Mouse (Mus musculus): ENCODE measurements around the gene Lrrc46.

Lrrc46 gene

DNA sequence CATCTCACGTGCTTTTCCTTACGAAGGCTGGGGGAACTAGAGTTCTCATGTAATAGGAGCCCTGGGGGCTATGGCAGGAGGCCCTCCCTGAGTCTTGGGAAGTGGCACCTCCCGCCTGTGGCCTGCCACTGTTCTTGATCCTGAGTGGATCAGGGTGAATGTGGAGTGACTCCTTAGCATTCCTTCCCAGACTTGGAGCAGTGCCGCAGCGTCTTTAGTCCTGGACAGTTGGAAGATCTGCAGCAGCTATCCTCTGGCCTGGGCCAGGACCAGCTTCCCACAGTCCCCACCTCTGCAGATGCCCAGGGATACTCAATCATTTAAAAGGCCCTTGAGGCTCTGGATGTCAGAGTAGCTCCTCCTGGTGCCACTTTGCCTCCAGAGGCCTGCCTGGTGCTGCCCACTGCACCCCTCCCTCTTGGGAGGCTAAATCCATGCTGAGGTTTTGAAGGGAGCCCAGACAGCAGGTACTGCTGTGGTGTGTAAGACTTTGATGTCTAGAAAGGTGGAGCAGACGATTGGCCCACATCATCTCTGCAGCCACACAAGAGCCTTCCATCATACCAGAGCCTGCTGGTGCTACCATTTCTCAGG, 8.4 kb upstream of the Lrrc46 start:
- no peak for DNase-seq (ENCODE audit: low spot score in 2 of 2)

DNA sequence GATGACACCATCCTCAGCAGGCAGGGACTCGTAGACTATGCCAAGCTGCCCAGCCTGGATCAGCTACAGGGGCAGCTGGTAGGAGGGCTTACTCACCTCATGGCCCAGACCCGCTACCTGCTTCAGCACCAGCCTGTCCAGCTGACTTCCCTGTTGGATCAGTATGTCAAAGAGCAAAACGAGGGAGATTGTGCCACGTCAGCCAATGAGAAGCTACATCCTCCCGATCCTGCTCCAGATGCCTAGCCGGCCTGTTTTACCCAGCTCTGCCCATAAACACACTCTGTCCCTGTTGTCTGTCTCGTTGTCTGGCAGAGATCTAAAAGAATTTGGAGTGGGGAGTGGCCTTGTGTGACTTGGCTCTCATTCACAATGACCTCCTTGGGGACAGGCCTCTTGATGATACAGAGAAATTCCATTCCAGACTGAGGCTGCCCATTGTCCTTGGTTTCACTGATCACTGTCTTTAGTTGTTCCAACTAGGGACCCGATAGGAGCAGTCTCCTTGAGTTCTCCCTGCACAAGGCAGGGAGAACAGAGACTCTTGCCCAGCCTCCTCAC, 7.0 kb upstream of the Lrrc46 start:
- no peak for DNase-seq (ENCODE audit: low spot score in 2 of 2)

GRCm38 (mm10) chr11:97045861-97046260, 4.7 kb upstream of the Lrrc46 start:
- DNase-seq (ENCODE audit: low spot score in 2 of 2), result no peak

DNA sequence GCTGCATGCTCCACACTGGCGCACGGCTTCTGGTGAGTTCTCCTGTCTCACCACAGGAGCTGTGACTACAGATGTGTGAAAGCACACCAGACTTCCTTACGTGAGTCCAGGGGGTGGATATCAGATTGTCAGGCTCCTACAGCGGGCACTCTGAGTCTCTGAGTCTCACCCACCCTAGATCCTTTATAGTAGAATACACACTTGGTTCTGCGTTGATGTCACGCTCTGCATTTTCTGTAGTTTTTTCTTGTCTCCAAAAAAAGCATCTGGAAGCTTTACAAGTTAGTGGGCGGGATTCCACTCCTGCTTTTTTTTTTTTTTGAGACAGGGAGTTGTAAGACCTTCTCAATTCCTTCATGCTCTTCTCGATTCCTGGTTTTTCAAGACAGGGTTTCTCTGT, 3.7 kb upstream of the Lrrc46 start:
- no peak for DNase-seq (ENCODE audit: low spot score in 2 of 2)

GRCm38 (mm10) chr11:97040301-97041021, 746 bp downstream of the Lrrc46 start:
- no peak for DNase-seq (ENCODE audit: low spot score in 2 of 2)

GRCm38 (mm10) chr11:97038881-97039280, 2.3 kb downstream of the Lrrc46 start:
- no peak for DNase-seq (ENCODE audit: low spot score in 2 of 2)

GRCm38 (mm10) chr11:97036141-97036540, 5.1 kb downstream of the Lrrc46 start:
- no peak for DNase-seq (ENCODE audit: low spot score in 2 of 2)

- no peak for DNase-seq (ENCODE audit: low spot score in 2 of 2)
Observed at GRCm38 (mm10) chr11:97033781-97034180, 7.4 kb downstream of the Lrrc46 start.

DNA sequence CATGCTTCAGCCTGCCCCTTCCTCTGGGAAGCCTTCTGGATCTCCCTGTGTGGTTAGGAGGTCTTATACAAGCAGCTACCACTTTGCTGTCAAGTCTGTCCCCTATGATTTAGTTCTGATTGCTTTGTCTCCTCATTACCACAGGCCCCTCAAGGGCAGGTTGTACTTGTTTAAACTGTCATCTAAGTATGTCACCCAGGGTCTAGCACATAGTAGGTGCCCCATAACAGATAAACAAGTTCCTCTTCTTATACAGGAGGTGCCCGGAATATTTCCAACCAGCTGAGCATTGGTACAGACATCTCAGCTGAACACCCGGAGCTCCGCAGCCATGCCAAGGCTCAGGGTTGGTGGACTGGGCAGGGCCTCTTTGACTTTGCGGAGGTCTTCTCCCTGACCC, 8.7 kb downstream of the Lrrc46 start:
- DNase-seq (ENCODE audit: low spot score in 2 of 2), result no peak

DNA sequence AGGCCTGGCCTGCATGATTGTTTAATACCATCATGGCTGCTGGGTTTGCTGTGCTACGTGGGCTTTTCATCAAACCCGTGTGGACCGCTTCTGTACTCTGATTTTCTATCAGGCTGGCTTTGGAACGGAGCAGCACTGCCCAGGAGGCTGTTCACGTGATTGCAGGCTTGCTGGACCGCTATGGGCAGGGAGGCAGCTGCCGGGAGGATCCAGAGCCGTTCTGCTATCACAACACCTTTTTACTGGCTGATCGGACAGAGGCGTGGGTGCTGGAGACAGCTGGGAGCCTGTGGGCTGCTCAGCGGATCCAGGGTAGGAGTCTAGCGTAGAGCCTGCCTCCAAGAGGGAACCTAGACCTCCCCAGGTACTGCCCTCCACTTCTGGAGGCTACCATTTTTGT, 9.2 kb downstream of the Lrrc46 start:
- no peak for DNase-seq (ENCODE audit: low spot score in 2 of 2)

GRCm38 (mm10) chr11:97030426-97030825, 10.8 kb downstream of the Lrrc46 start:
- DNase-seq (ENCODE audit: low spot score in 2 of 2), result no peak

DNA sequence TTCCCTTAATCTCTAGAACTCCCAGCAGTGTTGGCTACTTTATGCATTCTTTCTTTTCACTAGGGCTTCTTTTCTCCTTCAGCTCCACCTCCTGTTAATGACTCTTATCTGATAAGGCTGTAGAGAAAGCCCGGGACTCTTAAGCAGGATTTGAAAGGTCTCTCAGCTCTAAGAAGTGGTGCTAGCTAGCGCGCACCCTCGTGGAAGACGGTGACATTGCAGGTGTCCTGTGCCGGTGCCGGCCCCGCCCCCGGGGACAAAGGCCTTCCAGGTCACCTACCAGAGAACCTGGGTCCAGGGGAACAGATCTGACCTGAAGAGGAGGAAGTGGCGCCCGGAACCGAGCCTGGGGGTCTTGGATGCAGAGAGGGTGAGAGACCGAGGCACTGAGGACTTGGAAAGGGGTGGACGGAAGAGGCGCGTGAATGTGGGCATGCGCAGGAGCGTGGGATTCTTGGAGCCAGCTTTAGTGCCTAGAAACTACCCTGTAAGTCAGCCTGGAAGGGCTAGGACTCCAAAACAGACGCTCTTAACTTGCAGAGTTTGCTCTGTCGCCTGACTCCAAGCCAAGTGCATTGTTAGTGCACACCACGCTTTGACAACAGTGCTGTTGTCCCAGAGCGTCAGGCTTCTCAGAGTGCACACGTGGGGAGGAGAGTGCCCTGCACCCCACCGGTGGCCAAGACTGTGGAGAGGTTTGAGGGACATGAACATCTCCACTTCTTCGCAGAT, 11.4 kb downstream of the Lrrc46 start, which contains the start of gene Scrn2:
TSS of gene Scrn2 (plus strand) at position 253 of the 732 bp plus-strand sequence.
- DNase-seq (ENCODE audit: low spot score in 2 of 2), result peak; percentile 80

GRCm38 (mm10) chr11:97025721-97026344, 15.4 kb downstream of the Lrrc46 start:
- DNase-seq (ENCODE audit: low spot score in 2 of 2), result peak; percentile 75 to 86

- DNase-seq (ENCODE audit: low spot score in 2 of 2), result peak; percentile 67 to 80
Observed at GRCm38 (mm10) chr11:97024977-97025376, 16.2 kb downstream of the Lrrc46 start.

DNA sequence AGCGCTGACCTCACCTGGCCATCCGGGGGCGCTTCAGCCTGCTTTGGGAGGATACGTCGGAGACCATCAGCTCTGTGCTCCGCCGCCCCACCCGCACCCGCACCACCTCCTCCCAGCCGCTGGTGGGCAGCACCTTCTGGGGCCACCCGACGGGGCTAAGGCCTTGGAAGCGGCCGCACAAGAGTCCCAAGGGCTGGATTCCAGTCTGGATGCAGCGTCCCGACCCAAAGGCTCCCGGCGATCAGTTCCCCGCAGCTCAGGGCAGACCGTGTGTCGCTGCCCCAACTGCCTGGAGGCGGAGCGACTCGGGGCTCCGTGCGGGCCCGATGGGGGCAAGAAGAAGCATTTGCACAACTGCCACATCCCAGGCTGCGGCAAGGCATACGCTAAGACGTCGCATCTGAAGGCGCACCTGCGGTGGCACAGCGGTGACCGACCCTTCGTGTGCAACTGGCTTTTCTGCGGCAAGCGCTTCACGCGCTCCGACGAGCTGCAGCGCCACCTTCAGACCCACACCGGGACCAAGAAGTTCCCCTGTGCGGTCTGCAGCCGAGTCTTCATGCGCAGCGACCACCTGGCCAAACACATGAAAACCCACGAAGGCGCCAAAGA, 19.2 kb downstream of the Lrrc46 start:
- DNase-seq (ENCODE audit: low spot score in 2 of 2), result peak; percentile 57 to 65

DNA sequence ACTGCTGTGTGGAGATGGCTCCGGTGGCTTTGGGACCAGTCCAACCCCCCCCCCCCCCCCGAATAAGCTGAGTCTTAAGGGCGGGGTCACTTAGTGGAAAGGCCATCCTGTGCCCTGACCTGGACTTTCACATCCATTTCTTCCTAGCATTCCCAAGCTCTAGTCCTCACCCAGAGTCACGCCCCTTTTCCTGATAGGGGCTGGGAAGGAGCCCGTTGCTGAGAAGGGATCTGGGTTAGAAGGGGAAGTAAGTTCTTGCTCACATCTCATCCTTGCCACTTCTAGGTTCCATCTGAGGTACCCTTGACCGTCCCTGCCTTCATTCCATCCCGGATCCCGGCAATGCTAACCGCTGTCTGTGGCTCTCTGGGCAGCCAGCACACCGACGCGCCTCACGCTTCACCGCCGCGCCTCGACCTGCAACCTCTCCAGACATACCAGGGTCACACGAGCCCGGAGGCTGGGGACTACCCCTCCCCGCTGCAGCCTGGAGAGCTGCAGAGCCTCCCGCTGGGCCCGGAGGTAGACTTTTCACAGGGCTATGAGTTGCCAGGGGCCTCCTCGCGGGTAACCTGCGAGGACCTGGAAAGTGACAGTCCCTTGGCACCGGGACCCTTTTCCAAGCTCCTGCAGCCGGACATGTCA, 20.0 kb downstream of the Lrrc46 start:
- no peak for DNase-seq (ENCODE audit: low spot score in 2 of 2)

GRCm38 (mm10) chr11:97019345-97019708, 21.9 kb downstream of the Lrrc46 start:
- no peak for DNase-seq (ENCODE audit: low spot score in 2 of 2)

- peak; percentile 57 to 71 for DNase-seq (ENCODE audit: low spot score in 2 of 2)
Observed at GRCm38 (mm10) chr11:97018583-97019344, 22.4 kb downstream of the Lrrc46 start.

GRCm38 (mm10) chr11:97017696-97018582, 23.3 kb downstream of the Lrrc46 start:
- DNase-seq (ENCODE audit: low spot score in 2 of 2), result peak in 1 of 2 experiments; percentile 17
